Mouse (Mus musculus) kidney, embryonic 16.5 days (tissue): ENCODE measurements around the gene Slc7a7. TPM values are rescaled to one million over a fixed set of nuclear protein-coding genes. Genes with fewer than 3 reads are reported as not detected.

Source experiments
- ATAC-seq: fragments of 200-750 bp; cut with Nextera tagmentation; 2 replicates; pipeline ENCODE4 v1.8.0; 2017; ENCODE audit warnings: moderate TSS enrichment; ENCODE audit not compliant: low FRiP score, low TSS enrichment
- H3K27ac ChIP-seq: fragments of 300-500 bp; sonication (generic); 2 replicates; pipeline ENCODE4 v1.5.1; 2014; ENCODE audit warnings: low read length
- H3K27me3 ChIP-seq: fragments of 300-500 bp; sonication (generic); 2 replicates; pipeline ENCODE4 v1.6.1; 2014; ENCODE audit warnings: low read length, control low read depth, mixed read lengths; ENCODE audit not compliant: insufficient read depth
- H3K36me3 ChIP-seq: fragments of 300-500 bp; sonication (generic); 2 replicates; pipeline ENCODE4 v1.6.1; 2014; ENCODE audit warnings: low read length, control low read depth, mixed read lengths; ENCODE audit not compliant: insufficient read depth
- H3K4me1 ChIP-seq: fragments of 300-500 bp; sonication (generic); 2 replicates; pipeline ENCODE4 v1.6.1; 2014; ENCODE audit warnings: low read length, control low read depth, mixed read lengths; ENCODE audit not compliant: insufficient read depth
- H3K4me2 ChIP-seq: fragments of 300-500 bp; sonication (generic); replicated peaks from 2 replicates; pipeline ENCODE4 v1.6.1; 2014; ENCODE audit warnings: low read depth, low read length
- H3K4me3 ChIP-seq: fragments of 300-500 bp; sonication (generic); 2 replicates; pipeline ENCODE4 v1.5.1; 2014; ENCODE audit warnings: mild to moderate bottlenecking, low read length
- H3K9ac ChIP-seq: fragments of 300-500 bp; sonication (generic); replicated peaks from 2 replicates; pipeline ENCODE4 v1.6.1; 2014; ENCODE audit warnings: low read length
- H3K9me3 ChIP-seq: fragments of 300-500 bp; sonication (generic); 2 replicates; pipeline ENCODE4 v1.6.1; 2016; ENCODE audit warnings: low read length, control low read depth
- WGBS: fragments of 180-500 bp; shearing (Covaris S2); extraction: QIAGEN DNeasy Blood & Tissue Kit; methylation state at CpG from one replicate; pipeline ENCODE4 v1.1.7; 2014; 5-methylcytosine and 5-hydroxymethylcytosine counted together
- polyA plus RNA-seq: library from polyadenylated mRNA; unstranded; fragments of >200 nt; fragmentation: Nextera tagmentation; extraction: Ambion mirVana; gene quantifications from 2 replicates; pipeline ENCODE4 v1.2.1, GENCODE M21; 2015

Gene Slc7a7
- polyA plus RNA-seq, 1 experiment from 2014 or later, result 15.7 TPM

DNA sequence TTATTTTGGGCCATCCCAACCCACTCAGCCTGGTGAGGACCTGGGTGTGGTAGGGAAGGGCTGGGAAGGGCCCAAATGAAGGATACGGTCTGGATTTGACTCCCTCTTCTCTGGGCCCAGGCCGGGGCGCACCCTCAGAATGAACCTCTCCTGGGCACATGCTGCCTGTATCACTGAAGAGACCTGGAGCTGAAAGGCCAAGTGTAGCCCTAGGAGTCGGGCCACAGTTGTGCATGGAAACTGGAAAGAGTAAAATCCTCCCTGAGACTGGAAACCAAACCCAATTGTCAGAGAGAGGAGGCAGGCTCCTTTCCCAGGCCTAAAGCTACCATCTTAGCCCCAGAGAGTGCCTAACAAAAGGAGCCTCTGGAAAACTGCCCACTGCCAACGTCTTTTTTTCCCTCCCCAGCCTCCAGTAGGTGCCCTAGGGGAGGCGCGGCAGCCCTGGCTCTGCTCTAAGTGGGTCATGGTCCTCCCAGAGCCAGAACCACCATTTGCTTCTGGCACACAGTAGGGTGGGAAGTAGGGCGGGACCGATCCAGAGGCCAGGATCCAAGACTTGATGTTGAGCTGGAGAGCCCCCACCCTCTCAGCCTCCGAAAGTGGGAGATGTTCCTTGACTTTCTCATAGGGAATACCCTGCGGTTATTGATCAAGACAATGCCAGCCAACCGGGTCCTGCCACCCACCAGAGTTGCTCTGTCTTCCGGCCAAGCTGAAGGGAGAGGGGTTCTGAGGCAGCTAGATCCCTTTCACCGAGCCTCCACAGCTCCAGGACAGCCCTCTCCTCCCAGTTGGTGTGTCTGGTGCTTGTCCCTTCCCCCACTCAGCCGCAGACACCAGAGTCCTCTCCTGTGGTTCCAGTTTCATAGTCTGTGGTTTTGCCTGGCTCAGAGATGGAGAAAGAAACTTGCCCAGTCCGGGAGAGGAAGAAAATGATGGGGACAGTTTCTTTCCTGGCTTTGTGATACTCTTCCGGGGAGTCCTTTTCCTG is 15.6 kb upstream of the Slc7a7 start:
- WGBS, result 17% methylated on average over 17 of the region's 17 CpGs
- ATAC-seq, result peak; percentile 30; the same call in 1 of the 2 replicates
- no peaks in the 10 kb centered on the region for H3K9me3 ChIP-seq

DNA sequence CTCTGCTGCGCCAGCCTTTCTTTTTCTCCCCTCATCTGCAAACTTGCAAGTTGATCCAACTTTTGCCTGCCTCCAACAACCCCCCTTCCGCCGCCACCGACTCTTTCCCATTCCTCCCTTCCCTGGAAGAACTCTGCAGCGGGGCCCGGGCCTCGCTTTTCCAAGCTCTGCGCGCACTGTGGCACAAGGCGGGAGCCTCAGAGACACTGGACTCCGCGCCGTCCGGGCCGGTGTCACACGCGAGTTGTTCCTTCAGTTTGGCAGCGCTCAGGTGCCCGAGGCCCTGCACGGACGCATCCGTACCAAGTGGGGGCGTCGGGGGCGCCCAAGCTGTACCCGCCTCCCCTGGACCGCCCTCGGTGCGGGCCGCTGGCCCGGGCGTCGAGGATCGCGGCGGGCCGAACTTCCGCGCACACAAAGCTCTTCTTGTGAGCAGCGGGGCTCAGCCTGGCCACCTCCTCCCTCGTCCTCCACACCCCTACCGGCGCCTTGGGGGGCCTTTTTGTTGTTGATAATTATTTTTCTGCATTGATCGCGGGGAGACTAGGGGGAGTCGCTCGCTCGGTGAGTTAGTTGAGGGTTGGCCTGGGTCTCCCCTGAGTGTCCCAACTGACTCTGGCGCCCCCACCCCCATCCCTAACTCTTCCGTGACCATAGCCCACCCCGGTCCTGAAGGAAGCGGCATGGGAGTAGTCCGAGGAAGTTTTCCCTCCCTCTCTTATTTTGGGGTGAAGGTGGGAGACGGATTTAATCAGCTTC is 14.7 kb upstream of the Slc7a7 start:
- Histone ChIP-seq H3K4me1 (peaks cover 37% of the 10 kb centered on the region), H3K36me3 (peaks cover 24% of the 10 kb centered on the region), H3K4me2 (peak overlapping the region; percentile 65), H3K9ac (peak overlapping the region; percentile 97), H3K9me3 (no peaks in the 10 kb centered on the region), H3K4me3 (peak overlapping the region; percentile 80), H3K27me3 (no peaks in the 10 kb centered on the region), H3K27ac (peak overlapping the region; percentile 96)
- ATAC-seq, result peak; percentile 43
- WGBS, result under 1% methylated on average over 54 of the region's 54 CpGs

More for the DNA sequence above, 15.6 kb upstream of the Slc7a7 start:
- Histone ChIP-seq H3K4me3 (peak overlapping the region; percentile 80), H3K4me2 (peak overlapping the region; percentile 65), H3K27ac (peak overlapping the region; percentile 96), H3K9ac (peak overlapping the region; percentile 97), H3K27me3 (no peaks in the 10 kb centered on the region), H3K36me3 (peaks cover 30% of the 10 kb centered on the region), H3K4me1 (peaks cover 37% of the 10 kb centered on the region)

DNA sequence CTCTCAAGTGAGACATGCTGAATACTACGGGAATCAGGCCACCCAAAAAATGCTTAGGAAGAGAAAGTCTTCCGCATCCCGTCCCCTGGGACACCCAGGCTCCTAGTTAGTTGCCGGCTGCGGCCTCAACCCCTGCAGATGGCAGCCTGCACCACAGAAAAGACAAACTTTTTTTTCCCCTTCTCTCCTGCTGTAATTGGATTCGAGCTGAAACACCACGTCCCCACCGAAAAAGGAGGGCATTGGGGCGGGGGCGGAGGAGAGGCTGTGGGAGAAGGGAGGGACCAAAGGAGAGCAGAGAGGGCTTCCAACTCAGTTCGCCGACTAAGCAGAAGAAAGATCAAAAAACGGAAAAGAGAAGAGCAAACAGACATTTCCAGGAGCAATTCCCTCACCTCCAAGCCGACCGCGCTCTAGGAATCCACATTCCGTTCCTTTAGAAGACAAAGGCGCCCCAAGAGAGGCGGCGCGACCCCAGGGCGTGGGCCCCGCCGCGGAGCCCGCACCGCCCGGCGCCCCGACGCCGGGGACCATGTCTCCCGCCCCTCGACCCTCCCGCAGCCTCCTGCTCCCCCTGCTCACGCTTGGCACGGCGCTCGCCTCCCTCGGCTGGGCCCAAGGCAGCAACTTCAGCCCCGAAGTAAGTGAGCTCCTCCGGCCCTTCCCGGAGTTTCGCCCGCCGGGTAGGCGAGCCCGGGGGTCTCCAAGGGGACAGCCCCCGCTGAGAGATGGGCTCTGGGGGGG is 13.9 kb upstream of the Slc7a7 start, which contains the start of gene Mmp14:
Mmp14 (plus strand) TSS at position 279 of the 744 bp plus-strand sequence.
- Histone ChIP-seq H3K4me3 (peak within 1 kb of the TSS; percentile 80), H3K4me2 (peak within 1 kb of the TSS; percentile 65), H3K9ac (peak within 1 kb of the TSS; percentile 97), H3K9me3 (no peaks in the 10 kb centered on the region), H3K4me1 (peaks cover 37% of the 10 kb centered on the region), H3K36me3 (peaks cover 16% of the 10 kb centered on the region), H3K27me3 (no peaks in the 10 kb centered on the region), H3K27ac (peak within 1 kb of the TSS; percentile 96)
- WGBS, result under 1% methylated on average over 41 of the region's 49 CpGs
- ATAC-seq, result peak; percentile 33; the same call in 1 of the 2 replicates

DNA sequence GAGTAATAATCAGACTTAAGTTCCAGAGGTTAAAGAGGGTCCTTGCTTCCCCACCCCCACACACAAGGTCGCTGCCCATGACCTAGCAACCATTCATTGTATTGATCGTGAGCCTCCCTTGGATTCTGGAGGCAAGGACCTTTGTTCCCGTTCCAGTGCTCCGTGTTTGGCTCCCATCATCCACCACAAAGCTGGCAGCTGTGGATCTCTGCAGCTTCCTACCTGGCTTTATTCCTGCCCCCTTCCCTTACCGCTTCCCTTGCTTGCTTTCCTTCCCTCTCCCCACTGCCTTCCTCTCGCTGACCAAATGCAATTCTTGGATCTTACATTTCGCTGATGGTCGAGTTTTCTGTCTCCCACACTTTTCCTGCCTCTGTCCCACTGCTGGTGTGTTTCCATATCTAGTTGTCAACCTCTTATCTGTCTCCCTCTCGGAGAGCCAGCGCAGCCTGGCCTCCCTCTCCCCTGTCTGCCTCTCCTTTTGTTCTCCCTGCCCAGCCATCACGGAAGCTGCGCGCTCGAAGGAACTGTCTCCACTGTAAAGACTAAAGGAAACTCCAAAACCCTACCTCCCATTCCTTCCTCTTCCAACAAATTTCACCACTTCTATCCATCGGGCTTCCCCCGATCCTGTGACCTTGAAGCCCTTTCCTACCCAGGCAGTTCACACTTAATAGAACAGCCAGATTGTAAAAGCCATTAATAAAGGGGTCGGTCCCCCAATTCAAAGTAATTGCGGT is 13.0 kb upstream of the Slc7a7 start:
- H3K4me2 ChIP-seq, result peak overlapping the region; percentile 65
- H3K27ac ChIP-seq, result peak overlapping the region; percentile 96
- WGBS, result 6% methylated on average over 18 of the region's 18 CpGs
- no peaks in the 10 kb centered on the region for H3K9me3 ChIP-seq
- no peak for ATAC-seq
- peaks cover 13% of the 10 kb centered on the region for H3K36me3 ChIP-seq
- no peaks in the 10 kb centered on the region for H3K27me3 ChIP-seq
- H3K4me3 ChIP-seq, result peak overlapping the region; percentile 80
- H3K9ac ChIP-seq, result peak overlapping the region; percentile 97
- H3K4me1 ChIP-seq, result peaks cover 43% of the 10 kb centered on the region

DNA sequence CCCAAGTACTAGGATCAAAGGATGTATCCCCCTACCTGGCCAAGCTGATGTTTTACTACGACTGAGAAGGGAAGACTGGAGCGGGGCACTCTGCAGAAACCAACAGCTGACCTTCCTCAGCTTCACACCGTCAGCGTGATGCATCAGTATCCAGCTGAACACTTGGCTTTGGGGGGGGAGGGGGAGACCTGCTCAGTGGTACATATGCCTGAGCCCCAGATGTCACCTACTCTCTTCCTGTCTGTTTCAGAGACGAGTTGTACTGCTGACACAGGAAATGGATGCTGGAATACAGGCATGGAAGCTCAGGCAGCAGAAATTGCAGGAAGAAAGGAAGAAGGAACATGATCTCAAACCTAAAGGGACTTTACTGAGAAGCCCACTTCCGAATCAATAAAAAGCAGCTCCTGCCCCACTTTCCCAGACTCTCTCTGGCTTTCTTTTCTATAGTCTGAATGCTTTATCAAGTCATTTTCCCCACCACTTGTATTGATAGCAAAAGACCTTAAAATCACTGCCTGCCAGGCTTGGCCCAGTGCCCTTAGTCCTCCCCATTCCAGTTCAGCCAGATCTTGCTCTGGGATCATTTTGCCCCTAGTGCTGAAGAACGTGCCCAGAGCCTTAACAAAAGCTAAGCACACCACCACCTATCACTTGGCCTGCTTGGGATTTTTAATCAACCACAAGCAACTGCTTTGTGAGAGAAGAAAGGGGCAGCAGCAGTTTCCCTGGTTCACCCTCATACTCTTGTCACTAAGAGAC is 11.9 kb upstream of the Slc7a7 start:
- Histone ChIP-seq H3K9ac (peak overlapping the region; percentile 97; the same call in 1 of the 2 replicates), H3K27me3 (no peaks in the 10 kb centered on the region), H3K4me3 (0 out of 2 replicates have a peak overlapping the region, but pooled peaks have one; percentile 80), H3K36me3 (0 out of 2 replicates have a peak, but pooled peaks cover 9% of the 10 kb centered on the region), H3K4me1 (peaks cover 40% of the 10 kb centered on the region), H3K9me3 (no peaks in the 10 kb centered on the region), H3K4me2 (peak overlapping the region; percentile 65; the same call in 1 of the 2 replicates), H3K27ac (peak overlapping the region; percentile 96)
- WGBS, result 43% methylated on average over 7 of the region's 7 CpGs
- no peak for ATAC-seq

DNA sequence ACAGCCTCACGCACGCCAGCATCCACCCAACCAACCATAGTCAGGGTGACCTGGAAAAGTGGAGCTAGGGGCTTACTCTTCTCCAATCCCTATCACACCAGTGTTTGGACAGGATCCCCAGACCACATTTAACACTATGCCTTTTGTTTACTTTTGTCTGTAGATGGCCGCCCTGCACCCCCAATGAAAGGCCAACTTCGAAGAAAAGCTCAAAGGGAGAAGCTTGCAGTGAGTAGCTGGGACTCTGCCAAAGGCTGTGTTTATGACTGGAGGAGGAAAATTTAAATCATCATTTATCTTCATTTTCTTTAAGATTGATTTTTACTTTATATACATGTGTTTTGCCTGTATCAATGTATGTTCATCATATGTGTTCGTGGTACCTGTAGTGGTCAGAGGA is 10.8 kb upstream of the Slc7a7 start:
- peaks cover 29% of the 10 kb centered on the region for H3K4me1 ChIP-seq
- H3K9me3 ChIP-seq, result no peaks in the 10 kb centered on the region
- 82% methylated on average over 5 of the region's 5 CpGs for WGBS
- H3K9ac ChIP-seq, result no peak overlapping the region
- H3K4me3 ChIP-seq, result no peak overlapping the region
- ATAC-seq, result no peak
- H3K27me3 ChIP-seq, result no peaks in the 10 kb centered on the region
- 0 out of 2 replicates have a peak, but pooled peaks cover 9% of the 10 kb centered on the region for H3K36me3 ChIP-seq
- H3K4me2 ChIP-seq, result no peak overlapping the region
- H3K27ac ChIP-seq, result no peak overlapping the region

DNA sequence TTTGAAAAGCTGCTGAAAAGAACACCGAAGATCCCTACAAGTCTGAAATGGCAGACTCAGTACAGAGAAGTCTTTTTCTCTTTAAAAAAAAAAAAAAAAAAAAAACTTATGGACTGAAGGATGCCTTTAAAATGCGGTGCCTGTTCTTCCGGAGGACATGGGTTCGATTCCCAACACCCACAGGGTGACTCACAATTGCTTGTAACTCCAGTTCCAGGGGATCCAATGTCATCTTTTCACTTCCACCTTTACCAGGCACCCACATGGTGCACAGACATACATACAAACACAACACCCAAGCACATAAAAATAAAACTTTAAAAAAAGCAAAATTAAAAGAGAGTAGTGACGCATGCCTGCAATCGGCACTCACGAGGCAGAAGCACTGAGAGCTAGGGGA is 10.1 kb upstream of the Slc7a7 start:
- Histone ChIP-seq H3K9me3 (no peaks in the 10 kb centered on the region), H3K27me3 (no peaks in the 10 kb centered on the region), H3K4me3 (peak overlapping the region; percentile 85), H3K4me1 (peaks cover 26% of the 10 kb centered on the region), H3K27ac (no peak overlapping the region), H3K36me3 (0 out of 2 replicates have a peak, but pooled peaks cover 9% of the 10 kb centered on the region), H3K4me2 (peak overlapping the region; percentile 73), H3K9ac (no peak overlapping the region)
- ATAC-seq, result no peak
- WGBS, result 91% methylated on average over 7 of the region's 7 CpGs

DNA sequence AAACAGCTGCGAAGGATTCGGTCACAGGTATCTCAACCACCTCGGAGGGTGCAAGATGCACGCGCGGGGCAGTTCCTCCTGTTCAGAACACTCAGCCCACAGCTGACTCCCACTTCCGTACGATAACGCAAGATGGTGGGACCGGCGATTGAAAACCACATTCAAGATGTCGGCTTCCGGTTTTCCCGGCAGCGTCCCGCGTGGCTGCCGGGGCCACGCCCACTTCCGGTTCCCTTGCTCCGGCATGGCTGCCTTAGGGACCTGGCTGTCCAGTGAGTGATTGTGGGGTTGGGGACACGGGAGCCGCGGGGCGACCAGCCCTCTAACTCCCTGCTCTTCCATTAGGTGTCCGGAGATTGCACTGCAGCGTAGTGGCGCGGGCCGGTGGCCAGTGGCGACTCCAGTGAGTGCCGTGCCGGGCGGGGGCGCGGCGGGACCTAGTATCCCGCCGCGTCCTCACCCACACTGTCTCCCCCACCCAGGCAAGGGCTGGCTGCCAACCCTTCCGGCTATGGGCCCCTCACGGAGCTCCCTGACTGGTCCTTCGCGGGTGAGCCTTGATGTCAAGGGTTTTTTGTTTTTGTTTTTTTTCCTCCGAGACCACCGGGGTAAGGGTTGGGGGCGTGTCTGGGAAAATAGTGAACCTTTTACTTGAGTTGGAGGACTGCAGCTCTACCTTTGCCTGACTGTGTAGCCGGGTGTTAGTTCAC is 9.3 kb upstream of the Slc7a7 start, which contains the start of gene Mrpl52:
Mrpl52 (plus strand) TSS at position 221 of the 710 bp plus-strand sequence.
- peak within 1 kb of the TSS; percentile 73 for H3K4me2 ChIP-seq
- peak within 1 kb of the TSS; percentile 85 for H3K4me3 ChIP-seq
- no peaks in the 10 kb centered on the region for H3K9me3 ChIP-seq
- H3K27me3 ChIP-seq, result no peaks in the 10 kb centered on the region
- 0 out of 2 replicates have a peak, but pooled peaks cover 9% of the 10 kb centered on the region for H3K36me3 ChIP-seq
- WGBS, result under 1% methylated on average over 47 of the region's 48 CpGs
- peak within 1 kb of the TSS; percentile 91 for H3K9ac ChIP-seq
- peaks cover 26% of the 10 kb centered on the region for H3K4me1 ChIP-seq
- H3K27ac ChIP-seq, result peak within 1 kb of the TSS; percentile 91
- ATAC-seq, result peak; percentile 74
